Mouse (Mus musculus) c-Kit-positive CD71-positive TER-119-negative erythroid progenitor cells, embryonic 14.5 days (primary cell): Measurements from ENCODE around the gene Riox2.
"Not testable (repeated sequence)": the region's sequence is repeated elsewhere in the genome, so short reads cannot be mapped to it uniquely, and the experiment has no call there.

Experiments
- DNase-seq: peaks from one replicate; pipeline ENCODE4 v3.0.0-alpha.2; 2013; ENCODE audit warnings: low read depth

Gene Riox2

DNA sequence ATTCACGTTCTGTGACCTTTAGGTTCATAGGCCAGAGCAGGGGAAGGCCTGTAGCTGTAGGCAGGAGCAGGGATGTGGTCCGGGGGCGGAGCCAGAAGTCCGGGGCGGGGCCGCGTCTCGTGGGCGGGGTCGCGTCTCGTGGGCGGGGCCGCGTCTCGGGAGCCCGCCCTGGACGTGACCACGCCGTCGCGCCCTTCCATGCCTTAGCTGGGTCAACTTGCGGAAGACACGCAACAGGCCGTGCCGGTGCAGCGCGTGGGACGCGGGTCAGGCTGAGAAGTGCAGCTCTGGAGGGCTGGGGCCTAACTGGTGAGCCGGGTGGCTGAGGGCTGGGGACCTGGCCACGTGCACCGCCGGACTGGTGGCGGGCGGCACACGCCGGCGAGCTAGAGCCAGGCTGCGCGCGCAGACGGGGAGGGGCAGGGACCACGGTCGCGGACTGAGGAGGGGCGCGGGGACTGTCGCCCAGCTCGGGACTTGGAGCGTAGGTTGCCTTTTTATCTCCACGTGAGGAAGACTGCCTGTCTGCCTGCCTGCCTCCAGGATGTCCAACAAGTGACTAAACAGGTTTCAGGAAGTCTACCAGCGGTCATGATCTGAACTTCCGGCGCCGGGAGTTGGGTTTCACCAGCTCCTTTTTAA lies at the start of gene Riox2:
Gene Riox2 (plus strand): TSS at position 139 of the 642 bp plus-strand sequence.
- DNase-seq, result peak; percentile 54

DNA sequence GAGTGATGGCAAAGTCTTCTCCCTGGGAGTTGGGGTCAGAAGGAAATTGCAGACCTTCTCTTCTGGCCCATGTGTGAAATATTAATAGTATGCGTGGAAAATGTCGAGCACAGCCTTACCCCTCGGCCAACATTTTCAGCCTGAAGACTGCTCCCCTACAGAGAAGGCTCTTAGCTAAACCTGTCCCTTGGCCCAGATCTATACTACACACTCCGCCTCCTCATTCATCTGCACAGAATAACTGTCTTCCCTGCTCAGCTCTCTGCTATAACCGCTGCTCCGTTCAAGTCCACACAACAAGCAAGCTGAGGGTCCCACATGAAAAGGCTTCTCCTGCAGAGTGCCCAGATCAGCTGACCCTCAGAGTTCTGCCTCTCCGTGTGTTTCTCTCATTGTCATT lies 43.6 kb upstream of the Riox2 start:
- no peak for DNase-seq

DNA sequence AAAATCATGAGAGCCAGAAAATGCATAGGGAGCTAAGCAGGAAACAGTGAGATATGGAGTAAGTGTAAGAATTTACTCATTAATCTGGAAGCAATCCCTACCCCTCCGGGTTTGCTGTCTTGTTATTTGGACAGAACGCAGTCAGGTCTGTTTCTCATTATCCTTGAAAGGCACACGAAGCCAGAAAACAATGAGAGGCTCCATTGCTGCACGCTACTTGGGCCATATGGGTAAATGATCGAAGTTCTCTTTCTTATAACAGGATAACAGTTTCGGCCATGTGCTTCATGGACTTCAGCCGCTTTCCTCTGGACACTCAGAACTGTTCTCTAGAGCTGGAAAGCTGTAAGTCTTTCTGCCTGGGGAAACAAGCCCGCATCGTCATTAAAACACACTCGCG lies 38.4 kb upstream of the Riox2 start:
- DNase-seq, result no peak

DNA sequence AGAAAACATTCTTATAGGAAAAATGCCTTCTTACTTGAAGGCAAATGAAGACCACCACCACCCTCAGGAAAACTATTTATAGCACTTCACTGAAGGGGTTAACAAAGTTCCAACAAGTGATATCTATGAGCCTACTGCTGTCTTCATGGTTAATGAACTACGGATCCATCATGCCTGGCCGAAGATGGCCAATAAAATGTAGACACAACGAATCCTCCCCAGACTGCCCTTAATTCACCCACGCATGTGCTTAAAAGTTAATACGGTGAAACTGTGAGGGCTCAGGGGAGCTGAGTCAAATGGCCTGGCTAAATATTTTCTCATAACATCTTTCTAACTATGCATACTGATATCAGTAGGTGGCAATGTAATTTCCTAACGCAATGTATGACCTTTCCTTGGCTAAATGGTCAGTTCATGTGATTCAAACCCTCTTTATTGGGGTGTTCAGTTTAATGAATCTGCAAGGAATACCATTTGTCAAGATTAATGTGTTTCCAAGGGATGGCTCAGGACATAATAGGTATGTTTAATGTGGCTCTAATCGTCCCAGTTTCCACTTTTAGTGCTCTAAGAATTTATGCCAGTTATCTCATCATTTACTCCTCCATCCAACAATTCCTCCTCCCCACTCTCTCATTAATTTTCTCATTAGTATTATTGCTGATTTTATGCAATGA lies 26.6 kb upstream of the Riox2 start:
- no peak for DNase-seq

- no peak for DNase-seq
These were observed 23.4 kb upstream of the Riox2 start for GRCm38 (mm10) chr16:59448181-59448580.

GRCm38 (mm10) chr16:59449092-59449491 lies 22.5 kb upstream of the Riox2 start:
- DNase-seq, result no peak

- DNase-seq, result no peak
These were observed 19.8 kb upstream of the Riox2 start for GRCm38 (mm10) chr16:59451813-59452212.

DNA sequence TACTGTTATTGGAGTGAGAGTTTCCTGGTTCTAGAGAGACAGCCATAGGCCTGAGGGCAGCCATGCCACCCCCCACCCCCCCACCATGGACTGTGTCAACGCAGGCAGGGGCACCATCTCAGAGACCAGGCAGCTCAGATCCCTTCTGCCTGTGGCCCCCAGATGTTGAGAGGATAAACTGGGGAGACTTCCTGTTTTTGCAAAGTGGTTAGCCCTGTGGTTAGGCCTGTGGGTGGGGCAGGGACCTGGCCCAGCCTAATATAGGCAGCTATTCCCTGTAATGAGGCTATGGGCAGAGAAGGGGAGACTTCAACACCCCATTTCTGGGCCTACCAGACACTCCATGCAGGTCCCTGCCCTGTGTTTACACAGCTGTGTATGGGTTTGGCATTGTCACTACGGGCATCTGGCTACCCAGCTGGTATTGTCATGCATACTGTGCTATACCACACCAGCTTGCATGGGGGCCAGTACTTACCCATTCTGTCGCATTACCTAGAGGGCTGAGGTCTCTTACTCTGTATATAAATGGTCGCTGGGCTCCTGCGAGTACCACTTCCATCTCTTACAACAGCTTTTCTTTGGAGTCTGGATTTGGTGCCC lies 12.2 kb upstream of the Riox2 start:
- not testable (repeated sequence) for DNase-seq

GRCm38 (mm10) chr16:59463567-59463966 lies 8.0 kb upstream of the Riox2 start:
- no peak for DNase-seq

GRCm38 (mm10) chr16:59463973-59464372 lies 7.6 kb upstream of the Riox2 start:
- DNase-seq, result no peak

DNA sequence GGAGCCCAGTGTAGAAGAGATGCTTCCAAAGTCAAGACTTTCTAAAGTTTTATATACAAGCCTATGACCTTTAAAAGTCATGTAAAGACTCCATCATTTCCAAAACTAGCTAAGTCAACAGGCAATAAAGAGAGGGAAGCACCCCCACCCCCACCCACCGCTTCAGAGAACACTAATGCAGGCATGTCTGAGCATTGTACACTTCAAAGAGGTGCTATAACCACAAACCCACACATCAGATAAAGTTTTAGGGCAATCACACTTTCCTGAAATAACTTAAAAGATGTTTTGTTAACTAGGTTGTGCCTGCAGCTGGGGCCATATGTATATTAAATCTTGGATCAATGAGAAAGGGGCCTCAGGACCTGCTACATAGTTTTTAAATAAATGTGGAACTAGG lies 1.7 kb upstream of the Riox2 start:
- no peak for DNase-seq

DNA sequence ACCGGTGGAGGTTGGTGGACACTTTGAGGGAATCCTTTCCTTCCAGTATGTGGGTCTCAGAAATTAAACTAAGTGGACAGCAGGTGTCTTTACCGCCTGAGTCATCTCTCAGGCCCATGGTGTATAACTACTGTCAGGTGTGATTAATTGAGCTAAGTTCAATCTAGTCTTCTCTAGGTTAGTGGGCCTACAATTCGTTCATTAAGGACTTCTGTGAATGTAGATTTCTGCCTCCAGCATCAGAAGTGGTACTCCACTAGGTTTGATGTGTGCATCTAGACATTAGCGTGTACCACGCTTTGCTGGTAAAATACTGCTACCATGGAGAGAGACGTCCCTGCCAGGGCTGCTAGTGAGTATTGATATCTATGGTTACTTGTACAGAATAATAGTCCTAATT lies 971 bp downstream of the Riox2 start:
- no peak for DNase-seq

GRCm38 (mm10) chr16:59474788-59475187 lies 3.2 kb downstream of the Riox2 start:
- no peak for DNase-seq

DNA sequence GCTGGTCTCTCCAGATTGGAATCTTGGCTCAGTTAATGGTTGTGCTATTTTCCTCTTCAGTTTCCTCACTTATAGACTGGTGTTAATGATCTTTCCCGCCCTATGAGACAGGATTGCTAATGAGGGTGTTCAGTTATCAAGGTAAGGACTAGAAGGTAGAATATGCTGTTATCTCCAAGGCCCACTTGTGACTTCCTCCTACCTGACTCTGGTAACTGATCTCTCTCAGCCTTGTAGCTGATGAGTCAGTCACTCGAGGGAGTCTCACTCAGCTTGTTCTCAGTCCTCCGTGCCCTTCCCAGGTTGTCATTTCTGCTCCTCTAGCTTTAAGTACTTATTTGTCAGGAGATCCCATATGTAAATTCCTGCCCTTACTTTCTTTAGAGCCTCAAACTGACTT lies 6.4 kb downstream of the Riox2 start:
- DNase-seq, result no peak

DNA sequence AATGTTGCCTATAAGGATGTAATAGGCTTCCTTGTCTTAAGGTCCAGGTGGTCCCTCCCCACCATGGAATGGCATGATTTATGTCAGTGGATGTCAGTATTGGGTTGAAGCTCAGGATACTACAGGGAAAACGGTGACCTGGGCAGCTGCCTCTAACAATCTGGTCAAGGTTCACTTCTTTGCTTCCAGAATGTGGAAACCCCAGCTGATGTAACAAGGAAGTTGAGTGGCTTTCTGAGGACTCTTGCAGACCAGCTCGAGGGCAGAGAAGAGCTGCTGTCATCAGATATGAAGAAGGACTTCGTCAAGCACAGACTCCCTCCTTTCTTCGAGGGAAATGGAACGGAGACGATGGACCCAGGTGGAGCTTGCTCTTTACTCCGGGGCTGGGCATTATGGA lies 15.7 kb downstream of the Riox2 start:
- DNase-seq, result no peak

DNA sequence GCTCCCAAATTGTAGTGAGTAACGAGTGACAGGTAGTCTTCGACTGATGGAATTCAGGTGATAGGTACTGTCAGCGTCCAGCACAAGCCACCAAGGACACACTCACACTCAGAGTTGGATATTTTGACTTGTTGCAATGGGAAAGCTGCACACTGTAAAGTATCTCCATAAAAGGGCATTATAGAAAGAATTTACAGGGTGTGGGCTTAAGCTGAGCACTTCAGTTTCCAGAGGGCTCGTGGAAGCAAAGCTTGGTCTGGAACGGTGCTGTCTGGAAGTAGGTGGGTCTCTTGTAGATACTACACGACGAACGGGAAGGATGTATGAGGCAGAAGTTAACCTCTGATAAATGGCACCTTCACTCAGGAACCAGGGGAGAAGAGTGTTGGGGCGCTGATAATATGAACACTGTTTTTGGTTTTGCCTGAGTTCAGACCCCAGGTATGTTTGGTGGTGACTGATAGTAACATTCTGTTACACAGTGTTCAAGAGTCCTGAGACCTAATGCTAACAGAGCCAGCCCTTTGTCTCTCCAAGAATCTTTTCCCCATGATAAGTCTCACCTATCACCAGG lies 16.5 kb downstream of the Riox2 start:
- DNase-seq, result no peak

DNA sequence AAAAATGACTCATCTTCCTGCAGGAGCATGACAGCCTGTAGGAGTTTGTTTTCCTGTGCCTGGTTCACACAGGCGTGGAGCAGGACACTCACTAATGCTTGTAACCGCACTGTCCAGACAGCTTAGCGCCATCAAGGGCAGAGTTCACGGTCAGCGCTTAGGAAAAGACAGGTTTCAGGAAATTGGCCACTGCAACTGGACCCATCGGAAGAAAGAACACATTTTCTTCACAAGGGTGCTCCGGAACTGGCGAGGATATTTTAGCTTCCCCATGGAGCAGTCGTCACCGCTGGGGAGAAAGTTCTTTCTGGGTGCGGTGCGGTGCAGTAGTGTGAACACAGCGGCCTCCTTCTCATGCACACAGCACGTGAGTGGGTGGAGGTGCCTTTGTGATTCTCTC lies 21.6 kb downstream of the Riox2 start:
- no peak for DNase-seq

DNA sequence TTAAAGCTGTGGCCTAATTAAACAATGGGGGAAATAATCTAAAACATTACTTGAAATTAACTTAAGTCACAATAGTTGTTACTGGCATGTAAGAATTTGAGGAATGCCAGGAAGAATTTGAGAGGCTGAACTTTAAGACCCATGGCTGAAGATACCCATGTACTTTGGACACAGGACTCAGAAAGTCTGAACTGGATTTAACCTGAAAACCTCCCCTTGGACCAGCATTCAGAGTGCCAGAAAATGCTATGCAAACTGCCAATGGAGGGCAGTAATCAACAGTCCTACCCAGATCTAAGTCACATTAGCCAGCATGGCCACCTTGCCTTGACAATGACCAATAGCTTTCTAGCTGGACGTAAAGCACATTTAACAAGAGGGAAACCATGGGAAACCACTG lies 26.4 kb downstream of the Riox2 start:
- DNase-seq, result no peak

DNA sequence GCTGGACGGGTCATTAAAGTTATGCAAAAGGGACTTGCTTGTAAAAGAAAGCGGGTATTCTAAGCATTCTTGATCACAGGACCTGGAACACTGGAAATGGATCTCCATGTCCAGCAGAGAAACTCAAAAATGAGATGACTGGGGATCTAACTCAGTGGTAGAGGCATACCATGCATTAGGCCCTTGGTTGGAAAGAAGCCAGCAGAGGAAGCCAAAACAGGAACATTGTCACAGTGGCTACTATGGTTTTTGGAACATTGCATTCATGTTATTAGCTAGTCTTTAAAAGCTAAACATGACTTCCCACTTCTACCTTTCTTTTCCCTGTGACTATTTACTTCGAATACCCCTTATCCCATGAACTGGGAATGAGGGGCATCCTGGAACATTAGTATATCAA lies 27.6 kb downstream of the Riox2 start:
- no peak for DNase-seq

DNA sequence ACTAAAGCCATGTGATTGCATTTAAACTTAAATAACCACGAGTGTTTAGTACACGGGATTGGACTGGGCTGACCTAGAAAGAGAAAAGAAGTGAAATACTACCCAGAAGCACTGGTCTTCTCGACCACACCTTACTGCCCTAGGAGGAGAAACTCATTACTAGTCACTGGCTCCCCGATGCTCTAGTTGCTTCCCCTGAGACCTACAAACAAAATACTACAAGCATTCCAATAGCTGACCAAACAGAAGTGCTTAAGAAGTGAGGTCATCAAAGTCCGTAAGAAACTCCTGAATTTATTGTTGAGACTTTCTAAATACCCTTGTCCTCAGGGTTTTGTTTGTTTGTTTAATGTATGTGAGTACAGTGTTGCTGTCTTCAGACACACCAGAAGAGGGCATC lies 38.3 kb downstream of the Riox2 start:
- no peak for DNase-seq

DNA sequence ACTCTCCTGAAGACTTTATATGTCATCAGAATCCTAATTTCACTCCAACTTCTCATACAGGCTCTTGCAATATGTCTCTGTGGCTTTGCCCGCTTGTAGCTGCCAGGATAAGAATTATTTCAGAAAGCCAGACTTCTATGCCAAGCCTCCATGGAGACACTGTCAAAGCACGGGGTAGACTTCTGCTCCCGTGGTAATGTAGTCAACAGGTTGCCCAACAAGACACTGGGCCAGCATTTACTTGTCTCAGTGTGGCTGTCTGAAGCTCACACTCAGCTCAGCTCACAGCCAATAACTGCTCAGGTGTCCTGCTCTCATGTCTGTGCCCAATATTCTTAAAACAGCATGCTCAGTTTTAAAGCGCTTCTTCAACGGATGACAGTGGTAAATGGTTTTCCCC lies 43.6 kb downstream of the Riox2 start:
- no peak for DNase-seq

- DNase-seq, result no peak
These were observed 45.4 kb downstream of the Riox2 start for GRCm38 (mm10) chr16:59516965-59517364.
